Mouse (Mus musculus): ENCODE measurements around the gene Lrch1.

- TF ChIP-seq CTCF (IDR thresholded peaks at IDR 0.05; ENCODE audit: borderline replicate concordance, insufficient read depth, low read depth, low read length) (no peak), POLR2A (IDR thresholded peaks at IDR 0.05; ENCODE audit: borderline replicate concordance, insufficient read depth, low read length) (no peak)
Measured at GRCm38 (mm10) chr14:74948014-74948396, 329 bp upstream of the Lrch1 start.

Data from cerebellum, adult 2 months (tissue).